Mouse (Mus musculus): Measurements from ENCODE around the gene Fsd1.

GRCm38 (mm10) chr17:56016793-56017785, 30.8 kb downstream of the Fsd1 start:
- TF ChIP-seq CTCF (IDR thresholded peaks at IDR 0.05) (no peak), EP300 (IDR thresholded peaks at IDR 0.05) (no peak)

All from lung, postnatal 0 days (tissue).